Mouse (Mus musculus) stomach, adult 2 months (tissue): ENCODE results near the gene Olfr171. TPM values are rescaled to one million over a fixed set of nuclear protein-coding genes. Genes with fewer than 3 reads are reported as not detected.

Experiments used
- polyA plus RNA-seq: library from polyadenylated mRNA; depleted of rRNA; stranded (reverse); fragments of >200 nt; gene quantifications from 2 replicates; pipeline ENCODE4 v1.2.3, GENCODE M21; 2012; rRNA removed

The Olfr171 gene
- polyA plus RNA-seq, result not detected in 2 replicates

GRCm38 (mm10) chr16:19629816-19630215 is at the start of gene Olfr171:
TSS of gene Olfr171 (minus strand) at chr16:19629916.

GRCm38 (mm10) chr16:19611782-19612181 is 17.9 kb downstream of the Olfr171 start, which contains the start of gene Olfr170:
TSS of gene Olfr170 (minus strand) at chr16:19611882.

Other genes with a start within 250 kb of the Olfr171 start
- not detected in 2 replicates for gene Olfr165, start 206.8 kb downstream of the Olfr171 start, polyA plus RNA-seq
- not detected in 2 replicates for gene Olfr166, start 146.2 kb downstream of the Olfr171 start, polyA plus RNA-seq
- gene Olfr167, start 107.7 kb downstream of the Olfr171 start, polyA plus RNA-seq, result not detected in 2 replicates
- not detected in 2 replicates for gene Olfr168, start 94.4 kb downstream of the Olfr171 start, polyA plus RNA-seq
- gene Olfr169, start 58.1 kb downstream of the Olfr171 start, polyA plus RNA-seq, result not detected in 2 replicates
- not detected in 2 replicates for gene Olfr170, start 18.0 kb downstream of the Olfr171 start, polyA plus RNA-seq
- gene Lamp3, start 76.5 kb upstream of the Olfr171 start, polyA plus RNA-seq, result not detected in 2 replicates
- 0.05 TPM in 1 of 2 replicates, not detected in the other for gene B3gnt5, start 130.3 kb upstream of the Olfr171 start, polyA plus RNA-seq